Mouse (Mus musculus) stomach, embryonic 15.5 days (tissue): ENCODE measurements around the gene Chka. TPM values are rescaled to one million over a fixed set of nuclear protein-coding genes. Genes with fewer than 3 reads are reported as not detected.

Source experiments
- ATAC-seq: fragments of 200-750 bp; cut with Nextera tagmentation; 2 replicates; pipeline ENCODE4 v1.8.0; 2017; ENCODE audit warnings: low read depth, moderate number of reproducible peaks, moderate TSS enrichment; ENCODE audit not compliant: insufficient read depth, low FRiP score
- H3K27ac ChIP-seq: fragments of 300-500 bp; sonication (generic); 2 replicates; pipeline ENCODE4 v1.5.1; 2015; ENCODE audit warnings: mild to moderate bottlenecking, inconsistent platforms
- H3K27me3 ChIP-seq: fragments of 300-500 bp; sonication (generic); replicated peaks from 2 replicates; pipeline ENCODE4 v1.6.1; 2015; ENCODE audit warnings: inconsistent platforms
- H3K36me3 ChIP-seq: fragments of 300-500 bp; sonication (generic); 2 replicates; pipeline ENCODE4 v1.6.1; 2015; ENCODE audit warnings: inconsistent platforms
- H3K4me1 ChIP-seq: fragments of 300-500 bp; sonication (generic); 2 replicates; pipeline ENCODE4 v1.6.1; 2015; ENCODE audit warnings: inconsistent platforms
- H3K4me2 ChIP-seq: fragments of 300-500 bp; sonication (generic); 2 replicates; pipeline ENCODE4 v1.6.1; 2015; ENCODE audit warnings: mild to moderate bottlenecking, inconsistent platforms
- H3K4me3 ChIP-seq: fragments of 300-500 bp; sonication (generic); replicated peaks from 2 replicates; pipeline ENCODE4 v1.5.1; 2015; ENCODE audit warnings: inconsistent platforms
- H3K9ac ChIP-seq: fragments of 300-500 bp; sonication (generic); 2 replicates; pipeline ENCODE4 v1.6.1; 2015; ENCODE audit warnings: inconsistent platforms
- H3K9me3 ChIP-seq: fragments of 300-500 bp; sonication (generic); 2 replicates; pipeline ENCODE4 v1.6.1; 2016; ENCODE audit warnings: inconsistent platforms
- WGBS: fragments of 180-500 bp; shearing (Covaris S2); methylation state at CpG from one replicate; pipeline ENCODE4 v1.1.7; 2015; 5-methylcytosine and 5-hydroxymethylcytosine counted together
- polyA plus RNA-seq: library from polyadenylated mRNA; unstranded; fragments of >200 nt; fragmentation: Nextera tagmentation; extraction: Ambion mirVana; gene quantifications from 2 replicates; pipeline ENCODE4 v1.2.1, GENCODE M21; 2015

The Chka gene
- polyA plus RNA-seq, 1 experiment from 2014 or later: 56.9 TPM

- no peak overlapping the region for H3K4me2 ChIP-seq
- WGBS: 83% methylated on average over 2 of the region's 2 CpGs
- H3K4me1 ChIP-seq: 0 out of 2 replicates have a peak, but pooled peaks cover 5% of the 10 kb centered on the region
These were observed 13.4 kb downstream of the Chka start for GRCm38 (mm10) chr19:3864960-3865359.

GRCm38 (mm10) chr19:3868290-3868689 is 16.7 kb downstream of the Chka start:
- Histone ChIP-seq H3K27ac (no peak overlapping the region), H3K9ac (no peak overlapping the region), H3K4me2 (no peak overlapping the region), H3K4me3 (no peak overlapping the region), H3K36me3 (0 out of 2 replicates have a peak, but pooled peaks cover 10% of the 10 kb centered on the region), H3K27me3 (no peaks in the 10 kb centered on the region), H3K9me3 (no peaks in the 10 kb centered on the region), H3K4me1 (0 out of 2 replicates have a peak, but pooled peaks cover 2% of the 10 kb centered on the region)
- 74% methylated on average over 1 of the region's 1 CpGs for WGBS
- ATAC-seq: no peak

More at GRCm38 (mm10) chr19:3864960-3865359, 13.4 kb downstream of the Chka start:
- 0 out of 2 replicates have a peak, but pooled peaks cover 10% of the 10 kb centered on the region for H3K36me3 ChIP-seq
- no peak overlapping the region for H3K4me3 ChIP-seq
- no peaks in the 10 kb centered on the region for H3K27me3 ChIP-seq
- H3K9me3 ChIP-seq: no peaks in the 10 kb centered on the region
- H3K27ac ChIP-seq: no peak overlapping the region
- H3K9ac ChIP-seq: no peak overlapping the region
- no peak for ATAC-seq

GRCm38 (mm10) chr19:3871468-3871867 is 19.9 kb downstream of the Chka start:
- ATAC-seq: no peak
- Histone ChIP-seq H3K4me2 (no peak overlapping the region), H3K4me1 (0 out of 2 replicates have a peak, but pooled peaks cover 6% of the 10 kb centered on the region)

GRCm38 (mm10) chr19:3872373-3872772 is 20.8 kb downstream of the Chka start:
- Histone ChIP-seq H3K36me3 (0 out of 2 replicates have a peak, but pooled peaks cover 3% of the 10 kb centered on the region), H3K9ac (no peak overlapping the region), H3K27me3 (no peaks in the 10 kb centered on the region), H3K4me1 (0 out of 2 replicates have a peak, but pooled peaks cover 6% of the 10 kb centered on the region), H3K27ac (no peak overlapping the region), H3K4me3 (no peak overlapping the region), H3K9me3 (no peaks in the 10 kb centered on the region), H3K4me2 (no peak overlapping the region)
- 48% methylated on average over 4 of the region's 4 CpGs for WGBS
- ATAC-seq: no peak

More at GRCm38 (mm10) chr19:3871468-3871867, 19.9 kb downstream of the Chka start:
- Histone ChIP-seq H3K27me3 (no peaks in the 10 kb centered on the region), H3K9ac (no peak overlapping the region), H3K4me3 (no peak overlapping the region), H3K27ac (no peak overlapping the region), H3K36me3 (0 out of 2 replicates have a peak, but pooled peaks cover under 1% of the 10 kb centered on the region), H3K9me3 (no peaks in the 10 kb centered on the region)

- Histone ChIP-seq H3K27ac (0 out of 2 replicates have a peak overlapping the region, but pooled peaks have one; percentile 28), H3K4me2 (no peak overlapping the region), H3K36me3 (0 out of 2 replicates have a peak, but pooled peaks cover 7% of the 10 kb centered on the region), H3K9ac (no peak overlapping the region), H3K4me3 (no peak overlapping the region), H3K27me3 (no peaks in the 10 kb centered on the region), H3K4me1 (0 out of 2 replicates have a peak, but pooled peaks cover 3% of the 10 kb centered on the region), H3K9me3 (no peaks in the 10 kb centered on the region)
- peak; percentile 50; the same call in 1 of the 2 replicates for ATAC-seq
- WGBS: 64% methylated on average over 7 of the region's 7 CpGs
These were observed 23.5 kb downstream of the Chka start for GRCm38 (mm10) chr19:3875045-3875444.

GRCm38 (mm10) chr19:3880054-3880848 is 28.7 kb downstream of the Chka start:
- H3K9ac ChIP-seq: no peak overlapping the region
- H3K4me3 ChIP-seq: no peak overlapping the region
- no peak overlapping the region for H3K27ac ChIP-seq
- H3K4me1 ChIP-seq: 0 out of 2 replicates have a peak, but pooled peaks cover 3% of the 10 kb centered on the region
- WGBS: 84% methylated on average over 6 of the region's 6 CpGs
- H3K9me3 ChIP-seq: no peaks in the 10 kb centered on the region
- no peaks in the 10 kb centered on the region for H3K27me3 ChIP-seq
- 0 out of 2 replicates have a peak, but pooled peaks cover 7% of the 10 kb centered on the region for H3K36me3 ChIP-seq
- ATAC-seq: no peak; the same call in 1 of the 2 replicates
- H3K4me2 ChIP-seq: no peak overlapping the region

- no peak overlapping the region for H3K4me2 ChIP-seq
- H3K36me3 ChIP-seq: 0 out of 2 replicates have a peak, but pooled peaks cover 4% of the 10 kb centered on the region
- no peak overlapping the region for H3K27ac ChIP-seq
- H3K4me3 ChIP-seq: no peak overlapping the region
- WGBS: 82% methylated on average over 4 of the region's 4 CpGs
- H3K27me3 ChIP-seq: no peaks in the 10 kb centered on the region
- H3K4me1 ChIP-seq: 0 out of 2 replicates have a peak, but pooled peaks cover 3% of the 10 kb centered on the region
- H3K9me3 ChIP-seq: no peaks in the 10 kb centered on the region
- ATAC-seq: no peak
- no peak overlapping the region for H3K9ac ChIP-seq
These were observed 30.6 kb downstream of the Chka start for GRCm38 (mm10) chr19:3882214-3882613.

GRCm38 (mm10) chr19:3884325-3884990 is 32.9 kb downstream of the Chka start:
- ATAC-seq: no peak
- Histone ChIP-seq H3K9me3 (no peaks in the 10 kb centered on the region), H3K36me3 (peaks cover 6% of the 10 kb centered on the region; the same call in 1 of the 2 replicates), H3K27ac (peak overlapping the region; percentile 13; the same call in 1 of the 2 replicates), H3K4me3 (no peak overlapping the region), H3K4me1 (0 out of 2 replicates have a peak, but pooled peaks cover 3% of the 10 kb centered on the region), H3K9ac (no peak overlapping the region), H3K4me2 (no peak overlapping the region), H3K27me3 (no peaks in the 10 kb centered on the region)
- 56% methylated on average over 6 of the region's 6 CpGs for whole genome bisulfite sequencing

- no peak overlapping the region for H3K4me3 ChIP-seq
- H3K4me2 ChIP-seq: no peak overlapping the region
- H3K36me3 ChIP-seq: peaks cover 25% of the 10 kb centered on the region
- H3K27me3 ChIP-seq: no peaks in the 10 kb centered on the region
- ATAC-seq: no peak
- WGBS: 88% methylated on average over 5 of the region's 5 CpGs
- no peaks in the 10 kb centered on the region for H3K9me3 ChIP-seq
- no peak overlapping the region for H3K9ac ChIP-seq
- H3K27ac ChIP-seq: no peak overlapping the region
- no peaks in the 10 kb centered on the region for H3K4me1 ChIP-seq
These were observed 37.5 kb downstream of the Chka start for GRCm38 (mm10) chr19:3889096-3889495.

- H3K9me3 ChIP-seq: no peaks in the 10 kb centered on the region
- 76% methylated on average over 8 of the region's 8 CpGs for WGBS
- H3K9ac ChIP-seq: no peak overlapping the region
- H3K27ac ChIP-seq: no peak overlapping the region
- H3K36me3 ChIP-seq: peaks cover 27% of the 10 kb centered on the region
- H3K4me1 ChIP-seq: no peaks in the 10 kb centered on the region
- no peak overlapping the region for H3K4me2 ChIP-seq
- no peaks in the 10 kb centered on the region for H3K27me3 ChIP-seq
- H3K4me3 ChIP-seq: no peak overlapping the region
- ATAC-seq: no peak
These were observed 38.6 kb downstream of the Chka start for GRCm38 (mm10) chr19:3890181-3890580.

GRCm38 (mm10) chr19:3893545-3894116 is 42.1 kb downstream of the Chka start:
- H3K27ac ChIP-seq: no peak overlapping the region
- H3K9me3 ChIP-seq: no peaks in the 10 kb centered on the region
- peaks cover 37% of the 10 kb centered on the region for H3K36me3 ChIP-seq
- H3K4me2 ChIP-seq: no peak overlapping the region
- H3K4me3 ChIP-seq: no peak overlapping the region
- 84% methylated on average over 4 of the region's 4 CpGs for WGBS
- H3K4me1 ChIP-seq: no peaks in the 10 kb centered on the region
- ATAC-seq: no peak
- no peak overlapping the region for H3K9ac ChIP-seq
- no peaks in the 10 kb centered on the region for H3K27me3 ChIP-seq
